Mouse (Mus musculus) lung, adult 18-20 months (tissue): Measurements from ENCODE around the gene Nr2f1.
"Not testable (repeated sequence)": the region's sequence is repeated elsewhere in the genome, so short reads cannot be mapped to it uniquely, and the experiment has no call there.

Source experiments
- DNase-seq, 2 experiments: peaks; one replicate each; pipeline ENCODE4 v3.0.0; 2022; ENCODE audit warnings: mixed read lengths in 2 of 2

Gene Nr2f1

DNA sequence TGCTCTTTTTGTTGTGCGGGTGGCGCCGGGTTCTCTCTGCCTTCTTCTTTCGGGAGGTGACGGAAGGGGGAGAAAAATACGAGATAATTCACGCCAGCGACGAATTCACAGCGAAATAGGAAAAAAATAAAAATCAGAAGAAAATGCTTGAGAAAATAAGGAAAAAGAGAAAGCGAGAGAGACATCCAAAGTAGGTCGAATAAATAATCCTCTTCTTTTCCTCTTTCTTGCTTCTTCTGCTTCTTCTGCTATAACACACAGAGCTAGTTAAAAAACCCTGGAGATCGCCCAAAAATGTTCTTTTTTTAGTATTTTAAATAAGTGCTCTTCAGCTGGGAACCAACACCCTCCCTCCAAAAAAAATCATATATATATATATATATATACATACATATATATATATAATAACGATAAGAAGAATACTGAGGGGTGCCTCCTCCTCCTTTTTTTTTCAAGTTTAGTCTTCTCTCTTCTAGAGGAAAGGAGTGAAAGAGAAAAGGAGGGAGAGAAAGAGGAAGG is at the start of gene Nr2f1:
Gene Nr2f1, minus strand, starts transcription at position 116 of the 519 bp plus-strand sequence.
- DNase-seq, result no peak

DNA sequence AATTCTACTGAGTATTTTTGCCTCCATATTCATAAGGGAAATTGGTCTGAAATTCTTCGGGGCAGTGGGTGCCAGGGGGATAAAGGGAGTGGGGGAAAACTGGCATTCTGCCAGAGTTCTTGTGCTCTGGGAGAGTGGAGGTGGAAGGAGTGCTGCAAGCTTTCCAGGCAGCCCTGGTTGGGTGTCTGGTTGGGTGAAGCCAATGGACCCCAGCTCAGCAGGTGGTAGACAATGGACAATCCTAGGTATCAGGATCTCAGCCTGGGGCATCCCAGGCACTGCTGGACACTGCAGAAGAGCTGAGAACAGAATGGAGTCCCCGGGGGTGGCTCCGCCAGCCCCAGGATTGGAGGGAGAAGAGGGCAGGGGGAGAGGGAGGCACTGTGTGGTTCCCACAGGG is 22.1 kb upstream of the Nr2f1 start:
- DNase-seq, result no peak

GRCm38 (mm10) chr13:78220238-78220637 is 20.7 kb upstream of the Nr2f1 start:
- DNase-seq, result not testable (repeated sequence)

DNA sequence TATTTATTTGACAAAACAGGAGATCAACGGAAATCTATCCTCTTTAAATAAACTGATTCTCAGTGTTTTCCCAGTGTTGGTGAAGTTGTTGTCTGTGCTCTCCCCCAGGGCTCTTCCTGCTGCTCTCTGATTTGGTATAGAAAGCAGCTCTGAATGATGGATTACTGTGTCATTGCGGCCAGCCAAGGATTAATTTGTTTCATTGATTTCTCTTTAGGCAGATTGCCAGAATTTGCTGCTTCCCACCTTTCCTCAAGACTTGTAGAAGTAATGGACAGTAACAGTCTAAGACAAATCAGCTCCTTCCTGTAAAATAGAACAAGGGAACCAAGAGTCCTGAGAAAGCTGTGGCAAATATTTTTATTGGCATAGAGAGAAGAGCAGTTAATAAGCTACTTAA is 15.7 kb upstream of the Nr2f1 start:
- DNase-seq, result no peak

GRCm38 (mm10) chr13:78213155-78213554 is 13.6 kb upstream of the Nr2f1 start:
- DNase-seq, result no peak

- no peak for DNase-seq
Observed at GRCm38 (mm10) chr13:78212111-78212510, 12.6 kb upstream of the Nr2f1 start.

DNA sequence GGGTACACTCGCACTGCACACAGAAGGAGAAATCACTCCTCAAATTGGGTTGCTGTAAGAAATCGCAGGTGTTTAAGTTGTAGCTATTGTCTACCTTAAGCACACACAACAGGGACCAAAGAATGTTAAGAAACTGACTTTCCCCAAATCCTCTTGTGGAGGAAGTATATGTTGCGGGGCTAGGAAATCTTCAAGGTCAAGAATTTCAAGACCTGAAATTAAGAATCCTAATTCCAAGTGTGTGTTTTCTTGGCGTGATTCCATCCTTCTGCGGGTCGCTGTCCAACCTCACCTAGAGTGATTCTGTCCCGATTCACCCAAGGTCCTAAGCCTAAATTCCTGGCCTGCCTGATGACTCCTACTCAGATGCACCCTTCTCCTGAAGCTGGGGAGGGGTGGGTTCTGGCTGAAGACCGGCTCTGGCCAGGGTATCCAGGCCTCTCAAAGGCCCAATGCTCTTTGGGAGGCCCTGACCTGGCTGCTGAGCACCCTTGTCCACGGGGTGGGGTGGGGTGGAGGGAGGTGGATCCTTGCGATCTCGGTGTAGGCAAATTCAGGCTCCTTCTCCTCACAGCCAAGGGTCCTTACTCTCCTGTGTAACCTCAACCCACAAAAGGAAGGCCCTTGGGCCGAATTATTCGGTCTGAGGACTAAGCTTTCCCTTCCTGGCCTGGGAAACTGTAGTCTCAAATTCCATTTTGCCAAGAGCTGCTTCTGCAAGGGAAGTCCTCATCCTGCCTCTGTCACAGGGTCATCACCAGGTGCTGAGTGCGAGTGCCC is 11.9 kb upstream of the Nr2f1 start:
- DNase-seq, result no peak

DNA sequence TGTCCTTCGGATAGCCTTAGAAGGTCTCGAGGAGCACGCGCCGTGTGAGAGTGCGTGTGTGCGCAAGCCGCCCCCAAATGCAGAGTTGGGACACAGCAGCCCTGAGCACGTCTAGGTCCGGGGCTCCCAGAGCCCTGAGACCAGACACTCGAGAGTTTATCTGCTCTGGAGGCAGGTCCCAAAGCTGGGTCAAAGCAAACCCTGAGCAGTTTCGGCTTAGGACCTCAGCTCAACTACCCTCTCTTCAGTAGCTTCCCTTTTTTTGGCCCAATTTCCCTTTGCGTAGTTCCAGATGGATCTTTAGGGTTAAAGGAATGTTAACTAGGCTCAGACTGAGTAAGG is 11.2 kb upstream of the Nr2f1 start:
- no peak for DNase-seq

- DNase-seq, result no peak
Observed at GRCm38 (mm10) chr13:78210029-78210747, 10.6 kb upstream of the Nr2f1 start.

DNA sequence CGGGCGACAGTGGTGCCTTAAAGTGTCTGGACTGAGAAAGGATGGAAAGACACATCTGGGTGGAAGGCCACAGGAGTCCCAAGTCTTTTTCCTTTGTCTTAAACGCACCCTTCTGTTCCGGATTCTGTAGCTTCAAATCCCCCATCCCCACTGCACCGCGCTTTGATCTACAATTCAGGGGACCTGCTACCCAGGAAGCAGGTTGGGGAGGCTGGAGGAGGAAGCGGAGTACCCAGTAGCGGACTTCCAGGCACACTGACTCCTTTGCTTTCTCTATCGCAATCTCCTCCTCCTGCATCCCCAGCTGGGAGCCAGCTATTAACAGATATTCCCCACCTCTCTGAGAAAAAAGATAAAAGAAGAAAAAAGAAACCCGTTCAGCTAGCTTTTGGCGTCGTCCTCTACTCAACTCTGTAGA is 10.1 kb upstream of the Nr2f1 start:
- no peak for DNase-seq

GRCm38 (mm10) chr13:78208689-78209410 is 9.3 kb upstream of the Nr2f1 start:
- DNase-seq, result no peak

DNA sequence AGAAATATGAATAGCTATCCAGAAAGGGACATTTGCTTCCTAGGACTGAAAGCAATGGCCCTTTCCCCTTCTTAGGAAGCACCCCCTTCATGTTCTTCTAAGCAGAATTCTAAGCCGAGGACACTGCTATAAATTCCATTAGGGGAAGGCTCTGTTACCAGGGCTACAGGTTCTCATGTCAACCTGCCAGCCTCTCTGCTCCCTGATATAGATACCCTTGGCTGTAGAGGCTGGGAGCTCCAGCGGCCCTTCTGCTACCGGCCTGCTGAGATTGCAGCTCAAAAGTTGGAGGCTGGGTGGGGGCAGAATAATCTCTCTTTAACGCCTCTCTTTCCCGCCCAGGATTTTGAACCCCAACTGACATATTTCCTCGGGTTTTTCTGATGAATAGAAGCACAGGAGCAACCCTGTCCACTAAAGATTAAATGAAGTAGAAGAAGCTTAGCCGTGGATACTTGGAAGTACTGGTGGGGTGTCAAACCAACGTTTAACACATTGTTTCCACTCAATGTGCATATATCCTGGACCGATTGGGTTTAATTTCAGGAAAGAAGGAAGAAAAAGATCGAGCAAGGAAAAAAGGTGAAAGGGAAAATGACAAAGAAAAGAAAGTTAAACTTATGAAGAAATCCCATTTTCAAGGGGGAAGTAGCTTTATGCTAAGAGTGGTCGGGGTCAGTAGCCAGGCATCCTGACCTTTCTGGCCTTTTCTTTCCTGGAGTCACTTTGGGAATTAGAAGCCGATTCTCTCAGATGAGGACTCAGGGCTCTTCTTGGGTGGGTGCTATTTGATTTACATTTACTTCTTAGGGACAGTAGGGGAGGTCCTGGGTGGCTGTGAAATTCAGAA is 8.5 kb upstream of the Nr2f1 start:
- DNase-seq, result no peak

- no peak for DNase-seq
Observed at GRCm38 (mm10) chr13:78206891-78207430, 7.4 kb upstream of the Nr2f1 start.

DNA sequence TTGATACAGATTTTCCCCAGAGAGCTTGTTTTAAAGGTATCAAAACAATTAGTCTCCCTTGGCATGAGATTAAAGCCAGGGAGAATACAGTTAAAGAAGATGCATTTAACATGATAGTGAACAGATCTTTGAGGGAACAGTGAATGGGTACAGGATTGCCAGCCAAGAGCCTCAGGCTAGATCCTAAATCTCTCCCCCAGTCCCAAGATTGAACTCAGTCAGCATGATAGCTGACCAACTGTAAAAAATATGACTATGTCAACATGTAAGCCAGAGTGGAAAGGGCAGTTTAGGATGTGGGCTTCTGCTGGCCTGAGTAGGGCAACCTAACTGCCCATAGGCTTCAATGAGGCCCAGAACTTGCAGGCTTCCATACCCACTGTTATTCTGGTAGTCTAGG is 5.9 kb upstream of the Nr2f1 start:
- DNase-seq, result no peak

DNA sequence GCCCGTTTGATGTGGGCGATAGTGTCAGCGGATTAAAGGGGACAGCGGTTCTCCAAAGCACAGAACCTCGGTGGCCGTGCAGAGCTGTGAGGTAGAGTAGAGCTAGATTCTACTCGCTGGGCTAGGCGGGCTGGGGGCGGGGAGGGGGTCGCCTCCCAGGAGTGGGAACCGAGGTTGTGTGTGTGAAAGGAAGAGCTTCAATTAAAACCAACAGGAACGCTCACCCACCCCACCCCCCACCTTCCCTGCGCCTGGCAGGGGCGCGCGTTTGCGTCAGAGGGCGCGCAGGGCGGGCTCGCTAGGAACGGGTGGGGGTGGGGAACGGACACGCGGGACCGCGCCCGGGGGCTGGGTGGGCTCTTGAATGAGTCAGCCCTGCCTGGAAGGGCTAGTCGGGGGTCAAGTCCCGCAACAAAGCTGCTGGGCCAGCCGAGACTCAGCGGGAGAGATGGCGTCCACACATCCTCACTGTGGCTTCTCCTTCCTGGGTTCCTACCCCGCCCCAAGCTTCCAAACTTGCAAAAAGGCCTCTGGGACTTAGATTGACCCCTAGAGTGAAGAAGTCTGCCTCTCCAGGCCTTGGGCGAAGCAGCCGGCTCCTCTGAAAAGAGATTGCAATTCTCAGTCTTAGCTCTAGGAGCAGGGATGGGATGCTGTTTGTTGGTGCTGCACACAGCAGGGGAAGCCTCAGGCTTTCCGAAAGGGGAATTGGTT is 3.9 kb upstream of the Nr2f1 start:
- no peak for DNase-seq

GRCm38 (mm10) chr13:78202574-78203347 is 3.2 kb upstream of the Nr2f1 start:
- no peak for DNase-seq

GRCm38 (mm10) chr13:78201871-78202565 is 2.5 kb upstream of the Nr2f1 start:
- DNase-seq, result no peak

- peak; percentile 78 to 79 for DNase-seq
Observed at GRCm38 (mm10) chr13:78200991-78201870, 1.7 kb upstream of the Nr2f1 start.

DNA sequence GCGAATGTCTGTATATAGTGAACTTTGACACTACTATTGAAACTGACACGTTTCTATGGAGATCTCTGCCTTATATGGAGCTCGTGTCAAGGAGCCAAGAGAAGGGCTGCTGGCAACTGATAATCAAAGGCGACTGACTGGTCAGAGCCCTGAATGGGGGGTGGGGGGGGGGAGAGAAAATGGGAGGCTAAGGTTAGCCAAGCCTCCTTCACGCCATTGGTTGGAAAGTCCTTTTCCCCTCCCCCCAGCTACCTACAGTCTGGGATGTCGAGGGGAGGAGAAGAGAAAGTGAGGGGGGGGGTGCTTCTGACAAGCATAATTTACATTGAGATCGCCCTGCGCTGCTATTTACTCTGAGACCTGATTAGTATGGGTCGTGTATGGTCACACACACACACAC is 850 bp upstream of the Nr2f1 start:
- no peak for DNase-seq
